Mouse (Mus musculus): ENCODE data around the gene Krtap6-5.
"Not testable (repeated sequence)": the region's sequence is repeated elsewhere in the genome, so short reads cannot be mapped to it uniquely, and the experiment has no call there.

Gene Krtap6-5

GRCm38 (mm10) chr16:89047783-89048182 lies at the start of gene Krtap6-5:
TSS of gene Krtap6-5 (minus strand) at chr16:89047883.
- no peak for DNase-seq (ENCODE audit: low read depth, low spot score)

- DNase-seq (ENCODE audit: low read depth, low spot score), result peak; percentile 42
Observed at GRCm38 (mm10) chr16:89071041-89071440, 23.4 kb upstream of the Krtap6-5 start.

GRCm38 (mm10) chr16:89063902-89064301 lies 16.2 kb upstream of the Krtap6-5 start, which contains the start of gene 1110025L11Rik:
TSS of gene 1110025L11Rik (minus strand) at chr16:89064002.
- DNase-seq (ENCODE audit: low read depth, low spot score), result not testable (repeated sequence)

GRCm38 (mm10) chr16:89041372-89041771 lies 6.3 kb downstream of the Krtap6-5 start, which contains the start of gene Gm10228:
TSS of gene Gm10228 (minus strand) at chr16:89041472.
- not testable (repeated sequence) for DNase-seq (ENCODE audit: low read depth, low spot score)

- not testable (repeated sequence) for DNase-seq (ENCODE audit: low read depth, low spot score)
Observed at GRCm38 (mm10) chr16:89031399-89031798, 16.3 kb downstream of the Krtap6-5 start, which contains the start of gene Krtap6-1. TSS of gene Krtap6-1 (plus strand) at chr16:89031699.

GRCm38 (mm10) chr16:89014984-89015383 lies 32.7 kb downstream of the Krtap6-5 start, which contains the start of gene Gm10229:
TSS of gene Gm10229 (plus strand) at chr16:89015284.
- DNase-seq (ENCODE audit: low read depth, low spot score), result not testable (repeated sequence)

- no peak for DNase-seq (ENCODE audit: low read depth, low spot score)
Observed at GRCm38 (mm10) chr16:89013973-89014372, 33.7 kb downstream of the Krtap6-5 start.

- DNase-seq (ENCODE audit: low read depth, low spot score), result no peak
Observed at GRCm38 (mm10) chr16:89010659-89011058, 37.0 kb downstream of the Krtap6-5 start, which contains the start of gene Krtap22-2. TSS of gene Krtap22-2 (minus strand) at chr16:89010759.

Data from 3T3-L1 (cell line).